ENCODE assay signal across 23 mouse cellular contexts in genomic region chr2:93212386-93212785, GRCm38 (mm10). TPM values are rescaled to one million over a fixed set of nuclear protein-coding genes. Genes with fewer than 3 reads are reported as not detected.
DNase-seq lines count a peak whose midpoint lies in the region; ATAC-seq and TF ChIP-seq lines count a peak whose summit lies in the region.
"Had no signal": no experiment of that assay in that cellular context is flagged by ENCODE, and none has a peak within 500 bp of the region (broad histone marks: within the 10 kb centered on the region; RNA-seq: fewer than 3 reads in every experiment).

No protein-coding gene starts in this region.

- no peak for TF ChIP-seq POLR2A in cerebellum, adult 2 months (IDR thresholded peaks at IDR 0.05; ENCODE audit: borderline replicate concordance, insufficient read depth, low read length)

- no peak overlapping the region for H3K4me3 ChIP-seq in cerebellum, adult 2 months (replicated peaks; ENCODE audit: insufficient read depth, low read depth, low read length)
- no peak overlapping the region for H3K4me3 ChIP-seq in intestine, postnatal 0 days (ENCODE audit: low read depth, low read length)
- no peak overlapping the region for H3K4me3 ChIP-seq in intestine, embryonic 15.5 days (replicated peaks)
- H3K4me3 ChIP-seq: embryonic facial prominence, embryonic 10.5 days; limb, embryonic 10.5 days; stomach, embryonic 15.5 days had no signal

- no peaks in the 10 kb centered on the region; the same call in 1 of the 2 replicates for H3K36me3 ChIP-seq in intestine, postnatal 0 days (ENCODE audit: control insufficient read depth, insufficient read depth)
- H3K36me3 ChIP-seq in intestine, embryonic 15.5 days = no peaks in the 10 kb centered on the region
- H3K36me3 ChIP-seq: stomach, embryonic 15.5 days had no signal

- H3K27me3 ChIP-seq in cerebellum, adult 2 months (ENCODE audit: control insufficient read depth, insufficient read depth, low read length) = no peaks in the 10 kb centered on the region
- no peaks in the 10 kb centered on the region for H3K27me3 ChIP-seq in intestine, postnatal 0 days (replicated peaks; ENCODE audit: control insufficient read depth, insufficient read depth, low read length)
- H3K27me3 ChIP-seq in intestine, embryonic 15.5 days (replicated peaks) = no peaks in the 10 kb centered on the region
- H3K27me3 ChIP-seq: stomach, embryonic 15.5 days had no signal

- H3K4me1 ChIP-seq in cerebellum, adult 2 months (ENCODE audit: control insufficient read depth, insufficient read depth, low read length) = peaks cover 33% of the 10 kb centered on the region
- no peaks in the 10 kb centered on the region for H3K4me1 ChIP-seq in intestine, postnatal 0 days (replicated peaks; ENCODE audit: control insufficient read depth, insufficient read depth, low read length)
- H3K4me1 ChIP-seq in intestine, embryonic 15.5 days (replicated peaks) = peaks cover 15% of the 10 kb centered on the region

- H3K9me3 ChIP-seq in intestine, postnatal 0 days (ENCODE audit: control insufficient read depth) = no peaks in the 10 kb centered on the region
- H3K9me3 ChIP-seq in intestine, embryonic 15.5 days = no peaks in the 10 kb centered on the region
- H3K9me3 ChIP-seq: embryonic facial prominence, embryonic 10.5 days; limb, embryonic 10.5 days; stomach, embryonic 15.5 days had no signal

- 94% methylated on average over 2 of the region's 2 CpGs for WGBS in cerebellum, adult 2 months
- WGBS in intestine, postnatal 0 days = 72% methylated on average over 2 of the region's 2 CpGs
- 76% methylated on average over 2 of the region's 2 CpGs for WGBS in intestine, embryonic 15.5 days

- no peak for DNase-seq in cerebellum, adult 2 months
- DNase-seq in cerebellum, postnatal 36 days = no peak
- peak; percentile 40 for DNase-seq in thymus, postnatal 14 days
- no peak for DNase-seq in thymus, postnatal 25 days
- no peak for DNase-seq in neural tube, embryonic 10.5 days (ENCODE audit: extremely low spot score, low spot score)
- DNase-seq: adrenal gland, postnatal 25 days; cerebellum, adult 11 months; gastrocnemius, postnatal 14 days; heart, postnatal 14 days; kidney, adult 8-10 months; kidney, postnatal 36 days; layer of hippocampus, adult 9-11 months; lung, adult 2 months; lung, postnatal 4 days; retina, postnatal 1 day had no signal

- no peak overlapping the region for H3K27ac ChIP-seq in cerebellum, adult 2 months (ENCODE audit: insufficient read depth, low read length)
- H3K27ac ChIP-seq in intestine, postnatal 0 days (ENCODE audit: low read depth, low read length) = no peak overlapping the region
- H3K27ac ChIP-seq in intestine, embryonic 15.5 days = no peak overlapping the region
- H3K27ac ChIP-seq: embryonic facial prominence, embryonic 10.5 days; limb, embryonic 10.5 days; stomach, embryonic 15.5 days had no signal

- ATAC-seq in intestine, postnatal 0 days = no peak
- ATAC-seq in intestine, embryonic 15.5 days = no peak
- no peak for ATAC-seq in inflammation-experienced regulatory T-cells, adult 6 months
- ATAC-seq: hindbrain, embryonic 16.5 days had no signal

- no peak overlapping the region for H3K9ac ChIP-seq in intestine, postnatal 0 days (ENCODE audit: low read depth, low read length)
- H3K9ac ChIP-seq in intestine, embryonic 15.5 days = no peak overlapping the region
- H3K9ac ChIP-seq: stomach, embryonic 15.5 days had no signal

- no peak overlapping the region for H3K4me2 ChIP-seq in intestine, postnatal 0 days (replicated peaks; ENCODE audit: low read depth)
- H3K4me2 ChIP-seq in intestine, embryonic 15.5 days (replicated peaks) = no peak overlapping the region
- H3K4me2 ChIP-seq: heart, embryonic 11.5 days; stomach, embryonic 15.5 days had no signal

- peak; percentile 19; the same call in 1 of the 2 replicates for TF ChIP-seq CTCF in cerebellum, adult 2 months (IDR thresholded peaks at IDR 0.05; ENCODE audit: borderline replicate concordance, insufficient read depth, low read depth, low read length)
- TF ChIP-seq CTCF in intestine, postnatal 0 days (IDR thresholded peaks at IDR 0.05; ENCODE audit: low read depth) = peak; percentile 42

RNA-seq across cellular contexts. Expression of gene Trp53i11, which starts 25.0 kb away (rescaled TPM):
- 54.5 and 59.6 TPM in 2 replicates for polyA plus RNA-seq in cerebellum, adult 2 months (2012; rRNA removed)
- polyA plus RNA-seq in intestine, postnatal 0 days (2015; fragmentation: Nextera tagmentation; extraction: Ambion mirVana) = 16.4 and 21.8 TPM in 2 replicates
- polyA plus RNA-seq in intestine, embryonic 15.5 days (2015; fragmentation: Nextera tagmentation; extraction: Ambion mirVana) = 36.0 and 38.8 TPM in 2 replicates
- 10 to 100 TPM; 45.1 to 68.3 (median 47.4) TPM for polyA plus RNA-seq in inflammation-experienced regulatory T-cells, adult 6 months (2017; shearing (Covaris generic))
